Mouse (Mus musculus): ENCODE results near the gene Ezh1. TPM values are rescaled to one million over a fixed set of nuclear protein-coding genes. Genes with fewer than 3 reads are reported as not detected.

Gene Ezh1
- polyA plus RNA-seq, 1 experiment from 2014 or later: 12.7 TPM

DNA sequence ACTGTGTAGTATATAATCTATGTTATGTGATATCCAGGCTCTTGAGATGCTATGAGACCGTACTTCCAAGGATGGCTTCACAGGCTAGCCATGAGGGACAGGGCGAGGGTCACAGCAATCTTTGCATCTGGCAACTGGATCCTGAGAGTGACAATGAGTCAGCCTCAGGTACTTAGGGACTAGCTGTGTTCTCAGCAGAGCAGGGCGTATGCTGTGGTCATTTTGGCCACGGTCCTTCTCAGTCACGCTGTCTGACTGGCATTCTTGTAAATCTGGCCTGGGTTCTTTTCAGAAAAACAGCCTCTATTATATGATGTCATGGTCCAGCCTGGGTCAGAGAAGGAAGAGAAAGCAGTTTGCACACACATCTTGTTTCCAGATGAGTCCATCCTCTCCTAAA, 10.5 kb upstream of the Ezh1 start:
- H3K4me2 ChIP-seq (ENCODE audit: low read depth, severe bottlenecking): no peak overlapping the region
- H3K4me3 ChIP-seq (ENCODE audit: low read depth, low read length): no peak overlapping the region
- H3K27me3 ChIP-seq (ENCODE audit: control insufficient read depth, insufficient read depth, low read length): no peaks in the 10 kb centered on the region
- no peak overlapping the region for H3K27ac ChIP-seq (replicated peaks; ENCODE audit: low read depth, low read length)
- no peaks in the 10 kb centered on the region for H3K9me3 ChIP-seq (ENCODE audit: control insufficient read depth, low read length)
- DNase-seq (ENCODE audit: low spot score) (no peak), ATAC-seq (ENCODE audit: insufficient number of reproducible peaks, low FRiP score, low TSS enrichment, low read depth) (no peak)
- no peaks in the 10 kb centered on the region for H3K36me3 ChIP-seq (ENCODE audit: control insufficient read depth, insufficient read depth, low read length)
- 94% methylated on average over 5 of the region's 5 CpGs for WGBS
- H3K9ac ChIP-seq (ENCODE audit: low read length): no peak overlapping the region
- H3K4me1 ChIP-seq (ENCODE audit: control insufficient read depth, insufficient read depth, low read length): peaks cover 6% of the 10 kb centered on the region; the same call in 1 of the 2 replicates

- no peaks in the 10 kb centered on the region for H3K9me3 ChIP-seq (ENCODE audit: control insufficient read depth, low read length)
- ATAC-seq (ENCODE audit: insufficient number of reproducible peaks, low FRiP score, low TSS enrichment, low read depth) (no peak), DNase-seq (ENCODE audit: low spot score) (no peak)
- no peak overlapping the region for H3K9ac ChIP-seq (ENCODE audit: low read length)
- no peak overlapping the region for H3K4me2 ChIP-seq (ENCODE audit: low read depth, severe bottlenecking)
- no peak overlapping the region for H3K4me3 ChIP-seq (ENCODE audit: low read depth, low read length)
- H3K4me1 ChIP-seq (ENCODE audit: control insufficient read depth, insufficient read depth, low read length): peaks cover 16% of the 10 kb centered on the region
- no peak overlapping the region for H3K27ac ChIP-seq (replicated peaks; ENCODE audit: low read depth, low read length)
- no peaks in the 10 kb centered on the region for H3K36me3 ChIP-seq (ENCODE audit: control insufficient read depth, insufficient read depth, low read length)
- no peaks in the 10 kb centered on the region for H3K27me3 ChIP-seq (ENCODE audit: control insufficient read depth, insufficient read depth, low read length)
Observed at GRCm38 (mm10) chr11:101235429-101235828, 9.2 kb upstream of the Ezh1 start.

DNA sequence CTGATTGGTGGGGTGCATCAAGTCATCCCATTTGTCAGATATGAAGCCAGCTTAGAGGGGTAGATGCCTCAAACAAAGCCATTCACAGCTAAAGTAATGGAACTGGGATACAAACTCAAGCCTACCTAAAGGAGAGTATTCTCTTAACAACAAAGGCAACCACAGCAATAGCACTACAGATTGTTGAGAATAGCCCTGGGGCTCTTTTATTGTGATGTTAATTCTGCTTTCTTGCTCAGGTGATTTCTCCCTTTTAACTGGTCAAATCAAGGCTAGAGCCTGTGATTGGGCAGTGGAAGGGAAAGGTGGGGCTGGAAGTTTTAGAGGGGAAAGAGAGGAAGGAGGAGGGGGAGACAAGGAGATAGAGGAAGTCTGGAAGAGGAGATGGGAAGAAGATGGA, 7.9 kb upstream of the Ezh1 start:
- ATAC-seq (ENCODE audit: insufficient number of reproducible peaks, low FRiP score, low TSS enrichment, low read depth): no peak
- H3K27ac ChIP-seq (replicated peaks; ENCODE audit: low read depth, low read length): no peak overlapping the region

DNA sequence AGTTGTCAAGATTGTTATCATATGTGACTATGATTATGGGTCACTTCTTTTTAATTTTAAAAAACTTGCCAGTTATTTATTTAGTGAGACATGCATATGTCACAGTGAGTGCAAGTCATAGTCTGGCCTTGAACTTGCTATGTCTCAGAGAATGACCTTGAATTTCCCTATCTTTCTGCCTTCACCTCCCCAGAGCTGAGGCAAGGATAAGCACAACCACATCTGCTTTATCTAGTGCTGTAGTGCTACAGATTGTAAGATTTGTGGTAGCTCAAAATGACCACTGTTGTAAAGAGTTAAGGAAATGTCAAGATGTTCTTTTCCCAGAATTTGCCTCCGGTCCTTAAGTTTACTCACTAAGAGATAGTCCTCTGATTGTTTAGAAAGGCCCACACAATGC, 7.0 kb upstream of the Ezh1 start:
- DNase-seq (ENCODE audit: low spot score) (no peak), ATAC-seq (ENCODE audit: insufficient number of reproducible peaks, low FRiP score, low TSS enrichment, low read depth) (no peak)
- Histone ChIP-seq H3K27me3 (ENCODE audit: control insufficient read depth, insufficient read depth, low read length) (no peaks in the 10 kb centered on the region), H3K9ac (ENCODE audit: low read length) (no peak overlapping the region), H3K4me1 (ENCODE audit: control insufficient read depth, insufficient read depth, low read length) (peaks cover 22% of the 10 kb centered on the region), H3K4me3 (ENCODE audit: low read depth, low read length) (no peak overlapping the region), H3K4me2 (ENCODE audit: low read depth, severe bottlenecking) (no peak overlapping the region), H3K9me3 (ENCODE audit: control insufficient read depth, low read length) (no peaks in the 10 kb centered on the region), H3K36me3 (ENCODE audit: control insufficient read depth, insufficient read depth, low read length) (no peaks in the 10 kb centered on the region), H3K27ac (replicated peaks; ENCODE audit: low read depth, low read length) (no peak overlapping the region)
- 89% methylated on average over 1 of the region's 1 CpGs for WGBS

More for the DNA sequence above, 7.9 kb upstream of the Ezh1 start:
- DNase-seq (ENCODE audit: low spot score): no peak
- H3K9ac ChIP-seq (ENCODE audit: low read length): no peak overlapping the region
- no peak overlapping the region for H3K4me2 ChIP-seq (ENCODE audit: low read depth, severe bottlenecking)
- H3K9me3 ChIP-seq (ENCODE audit: control insufficient read depth, low read length): no peaks in the 10 kb centered on the region
- H3K27me3 ChIP-seq (ENCODE audit: control insufficient read depth, insufficient read depth, low read length): no peaks in the 10 kb centered on the region
- no peaks in the 10 kb centered on the region for H3K36me3 ChIP-seq (ENCODE audit: control insufficient read depth, insufficient read depth, low read length)
- H3K4me1 ChIP-seq (ENCODE audit: control insufficient read depth, insufficient read depth, low read length): peaks cover 22% of the 10 kb centered on the region
- no peak overlapping the region for H3K4me3 ChIP-seq (ENCODE audit: low read depth, low read length)

DNA sequence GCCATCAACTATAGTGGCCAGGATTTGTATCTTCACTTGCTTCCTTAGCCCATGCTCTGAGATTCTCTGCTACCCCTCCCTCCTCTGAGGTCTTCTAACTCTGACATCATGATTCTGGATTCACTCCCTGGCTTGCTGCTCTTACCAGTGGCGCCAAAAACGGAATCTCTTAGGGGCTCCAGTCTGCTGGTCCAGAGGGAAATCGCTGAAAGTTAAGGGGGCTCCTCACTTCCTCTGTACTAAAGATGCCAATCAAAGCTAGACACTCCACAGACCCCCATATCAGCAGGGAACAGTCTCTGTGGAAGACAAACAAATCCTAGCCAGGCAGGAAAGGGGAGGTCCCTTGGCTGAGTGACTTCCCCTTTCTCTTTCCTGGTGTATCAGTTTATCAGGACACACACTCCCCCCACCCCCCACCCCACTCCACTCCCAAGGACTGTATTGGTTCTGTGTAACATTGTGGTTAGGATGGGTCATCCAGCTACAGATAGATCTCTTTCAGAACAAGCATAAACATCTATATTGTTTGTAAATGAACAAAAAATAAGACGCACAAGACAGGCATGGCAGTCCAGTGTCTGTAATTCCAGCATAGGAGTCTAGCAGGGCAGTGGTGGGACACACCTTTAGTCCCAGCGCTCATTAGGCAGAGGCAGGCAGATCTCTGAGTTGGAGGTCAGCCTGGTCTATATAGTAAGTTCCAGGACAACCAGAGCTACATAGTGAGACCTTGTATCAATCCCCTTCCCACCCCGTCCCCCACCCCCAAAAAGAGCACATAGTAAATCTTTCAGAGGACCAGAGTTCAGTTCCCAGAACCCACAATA, 6.0 kb upstream of the Ezh1 start:
- DNase-seq (ENCODE audit: low spot score): peak; percentile 31

GRCm38 (mm10) chr11:101230991-101231871, 5.0 kb upstream of the Ezh1 start:
- no peaks in the 10 kb centered on the region for H3K27me3 ChIP-seq (ENCODE audit: control insufficient read depth, insufficient read depth, low read length)
- no peak for ATAC-seq (ENCODE audit: insufficient number of reproducible peaks, low FRiP score, low TSS enrichment, low read depth)
- peak; percentile 45 for DNase-seq (ENCODE audit: low spot score)
- H3K27ac ChIP-seq (replicated peaks; ENCODE audit: low read depth, low read length): peak overlapping the region; percentile 58
- peaks cover 20% of the 10 kb centered on the region for H3K4me1 ChIP-seq (ENCODE audit: control insufficient read depth, insufficient read depth, low read length)
- H3K9ac ChIP-seq (ENCODE audit: low read length): peak overlapping the region; percentile 27
- no peaks in the 10 kb centered on the region for H3K36me3 ChIP-seq (ENCODE audit: control insufficient read depth, insufficient read depth, low read length)
- peak overlapping the region; percentile 24; the same call in 1 of the 2 replicates for H3K4me2 ChIP-seq (ENCODE audit: low read depth, severe bottlenecking)
- H3K4me3 ChIP-seq (ENCODE audit: low read depth, low read length): no peak overlapping the region
- WGBS: 7% methylated on average over 18 of the region's 18 CpGs
- no peaks in the 10 kb centered on the region for H3K9me3 ChIP-seq (ENCODE audit: control insufficient read depth, low read length)

More for the DNA sequence above, 6.0 kb upstream of the Ezh1 start:
- 51% methylated on average over 6 of the region's 6 CpGs for WGBS
- Histone ChIP-seq H3K4me2 (ENCODE audit: low read depth, severe bottlenecking) (peak overlapping the region; percentile 24; the same call in 1 of the 2 replicates), H3K9me3 (ENCODE audit: control insufficient read depth, low read length) (no peaks in the 10 kb centered on the region), H3K27ac (replicated peaks; ENCODE audit: low read depth, low read length) (peak overlapping the region; percentile 58), H3K4me1 (ENCODE audit: control insufficient read depth, insufficient read depth, low read length) (peaks cover 20% of the 10 kb centered on the region), H3K4me3 (ENCODE audit: low read depth, low read length) (no peak overlapping the region), H3K27me3 (ENCODE audit: control insufficient read depth, insufficient read depth, low read length) (no peaks in the 10 kb centered on the region), H3K36me3 (ENCODE audit: control insufficient read depth, insufficient read depth, low read length) (no peaks in the 10 kb centered on the region), H3K9ac (ENCODE audit: low read length) (no peak overlapping the region)
- ATAC-seq (ENCODE audit: insufficient number of reproducible peaks, low FRiP score, low TSS enrichment, low read depth): no peak

DNA sequence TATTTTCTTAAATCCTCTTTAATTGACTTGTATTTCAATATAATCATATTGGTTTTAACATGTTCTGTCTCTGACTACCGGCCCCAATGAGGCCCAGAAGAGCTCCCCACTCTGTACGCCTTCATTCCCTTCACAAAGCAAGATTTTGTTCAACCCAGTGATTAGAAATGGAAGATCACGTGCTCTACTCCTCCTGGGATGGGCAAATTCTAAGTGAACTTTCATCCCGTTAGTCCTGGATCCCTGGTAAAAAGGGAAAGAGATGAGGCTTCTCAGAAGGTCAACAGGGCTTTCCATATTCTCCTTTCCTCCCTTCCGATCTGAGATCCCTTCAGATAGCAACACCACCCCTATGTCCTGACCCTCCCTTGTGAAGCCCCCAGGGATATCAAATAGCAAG, 4.3 kb upstream of the Ezh1 start:
- no peak overlapping the region for H3K4me2 ChIP-seq (ENCODE audit: low read depth, severe bottlenecking)
- H3K27ac ChIP-seq (replicated peaks; ENCODE audit: low read depth, low read length): peak overlapping the region; percentile 58
- H3K27me3 ChIP-seq (ENCODE audit: control insufficient read depth, insufficient read depth, low read length): no peaks in the 10 kb centered on the region
- H3K4me1 ChIP-seq (ENCODE audit: control insufficient read depth, insufficient read depth, low read length): peaks cover 20% of the 10 kb centered on the region
- ATAC-seq (ENCODE audit: insufficient number of reproducible peaks, low FRiP score, low TSS enrichment, low read depth): no peak
- WGBS: 36% methylated on average over 5 of the region's 5 CpGs
- no peak overlapping the region for H3K4me3 ChIP-seq (ENCODE audit: low read depth, low read length)
- H3K9me3 ChIP-seq (ENCODE audit: control insufficient read depth, low read length): no peaks in the 10 kb centered on the region
- H3K9ac ChIP-seq (ENCODE audit: low read length): peak overlapping the region; percentile 27; the same call in 1 of the 2 replicates
- H3K36me3 ChIP-seq (ENCODE audit: control insufficient read depth, insufficient read depth, low read length): no peaks in the 10 kb centered on the region
- no peak for DNase-seq (ENCODE audit: low spot score)

GRCm38 (mm10) chr11:101230061-101230511, 3.8 kb upstream of the Ezh1 start:
- H3K27ac ChIP-seq (replicated peaks; ENCODE audit: low read depth, low read length): peak overlapping the region; percentile 23; the same call in 1 of the 2 replicates
- ATAC-seq (ENCODE audit: insufficient number of reproducible peaks, low FRiP score, low TSS enrichment, low read depth) (no peak), DNase-seq (ENCODE audit: low spot score) (no peak)
- 19% methylated on average over 2 of the region's 2 CpGs for WGBS
- H3K4me1 ChIP-seq (ENCODE audit: control insufficient read depth, insufficient read depth, low read length): peaks cover 20% of the 10 kb centered on the region
- no peaks in the 10 kb centered on the region for H3K27me3 ChIP-seq (ENCODE audit: control insufficient read depth, insufficient read depth, low read length)
- no peaks in the 10 kb centered on the region for H3K9me3 ChIP-seq (ENCODE audit: control insufficient read depth, low read length)
- no peaks in the 10 kb centered on the region for H3K36me3 ChIP-seq (ENCODE audit: control insufficient read depth, insufficient read depth, low read length)
- H3K4me3 ChIP-seq (ENCODE audit: low read depth, low read length): no peak overlapping the region
- H3K9ac ChIP-seq (ENCODE audit: low read length): no peak overlapping the region
- H3K4me2 ChIP-seq (ENCODE audit: low read depth, severe bottlenecking): no peak overlapping the region

All from limb, embryonic 11.5 days (tissue).